Mouse (Mus musculus): ENCODE results near the gene Psg27. TPM values are rescaled to one million over a fixed set of nuclear protein-coding genes. Genes with fewer than 3 reads are reported as not detected.
"Not testable (repeated sequence)": the region's sequence is repeated elsewhere in the genome, so short reads cannot be mapped to it uniquely, and the experiment has no call there.

Psg27 gene
- not detected in 2 replicates for polyA plus RNA-seq (2015; fragmentation: Nextera tagmentation; extraction: Ambion mirVana)

DNA sequence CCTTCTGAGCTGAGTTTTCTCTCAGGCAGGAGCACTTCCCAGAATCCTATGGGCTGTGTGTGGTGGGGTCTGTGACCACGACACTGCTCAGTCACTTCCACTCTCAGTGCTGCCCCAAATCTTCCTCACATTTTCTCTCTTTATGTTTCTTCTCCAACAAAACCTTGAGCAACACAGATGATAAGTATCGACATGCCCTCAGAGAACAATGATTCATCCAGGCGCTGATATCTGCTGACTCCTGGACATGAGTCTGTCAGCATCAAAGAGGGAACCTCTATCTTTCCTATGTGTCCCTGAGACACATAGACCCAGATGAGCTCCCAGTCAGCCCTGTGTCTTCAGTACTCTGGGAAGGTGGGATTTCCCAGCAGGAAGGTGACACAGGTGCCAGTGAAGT lies at the start of gene Psg27:
TSS of gene Psg27 (minus strand) at position 101 of the 400 bp plus-strand sequence.
- Histone ChIP-seq H3K9ac (replicated peaks) (no peak within 1 kb of the TSS), H3K4me3 (no peak within 1 kb of the TSS), H3K27ac (replicated peaks) (no peak within 1 kb of the TSS), H3K27me3 (no peaks in the 10 kb centered on the region), H3K4me2 (replicated peaks) (no peak within 1 kb of the TSS), H3K4me1 (no peaks in the 10 kb centered on the region), H3K36me3 (no peaks in the 10 kb centered on the region), H3K9me3 (no peaks in the 10 kb centered on the region; the same call in 1 of the 2 replicates)
- ATAC-seq (replicated peaks), result no peak
- 84% methylated on average over 3 of the region's 3 CpGs for WGBS

- H3K27me3 ChIP-seq; H3K4me2 ChIP-seq (replicated peaks); H3K4me3 ChIP-seq; H3K9me3 ChIP-seq; H3K4me1 ChIP-seq; ATAC-seq (replicated peaks); H3K27ac ChIP-seq (replicated peaks); H3K36me3 ChIP-seq; H3K9ac ChIP-seq (replicated peaks): not testable (repeated sequence)
- WGBS, result 76% methylated on average over 2 of the region's 2 CpGs
Observed at GRCm38 (mm10) chr7:18616401-18616800, 49.3 kb upstream of the Psg27 start, which contains the start of gene Psg23. Gene Psg23 (minus strand): TSS chr7:18616501.

DNA sequence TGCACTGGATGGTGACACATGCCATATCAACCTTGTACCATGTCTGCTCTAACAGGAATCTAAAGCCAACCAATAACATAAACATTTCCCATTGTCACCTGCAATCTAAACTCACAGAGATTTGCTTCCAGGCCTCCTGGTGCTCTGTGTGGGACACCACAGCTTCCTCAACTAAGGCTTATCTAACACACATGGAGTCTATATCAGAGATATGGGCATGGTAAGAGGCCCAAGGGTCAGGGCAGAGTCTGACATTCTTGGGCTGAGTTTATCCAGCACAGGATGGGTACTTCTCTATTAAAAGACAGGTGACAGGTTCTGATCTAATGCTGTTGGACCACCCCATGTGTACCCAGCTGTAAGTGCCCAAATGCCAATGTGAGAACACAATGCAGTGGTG lies 7.3 kb downstream of the Psg27 start:
- H3K27ac ChIP-seq (replicated peaks), result no peak overlapping the region
- H3K4me2 ChIP-seq (replicated peaks), result no peak overlapping the region
- H3K4me3 ChIP-seq, result no peak overlapping the region
- ATAC-seq (replicated peaks), result no peak
- no peaks in the 10 kb centered on the region for H3K9me3 ChIP-seq
- H3K4me1 ChIP-seq, result no peaks in the 10 kb centered on the region
- no peaks in the 10 kb centered on the region for H3K36me3 ChIP-seq
- H3K27me3 ChIP-seq, result no peaks in the 10 kb centered on the region
- H3K9ac ChIP-seq (replicated peaks), result no peak overlapping the region

- H3K36me3 ChIP-seq, result not testable (repeated sequence)
- WGBS, result 77% methylated on average over 3 of the region's 3 CpGs
Observed at GRCm38 (mm10) chr7:18555751-18556150, 11.4 kb downstream of the Psg27 start.

DNA sequence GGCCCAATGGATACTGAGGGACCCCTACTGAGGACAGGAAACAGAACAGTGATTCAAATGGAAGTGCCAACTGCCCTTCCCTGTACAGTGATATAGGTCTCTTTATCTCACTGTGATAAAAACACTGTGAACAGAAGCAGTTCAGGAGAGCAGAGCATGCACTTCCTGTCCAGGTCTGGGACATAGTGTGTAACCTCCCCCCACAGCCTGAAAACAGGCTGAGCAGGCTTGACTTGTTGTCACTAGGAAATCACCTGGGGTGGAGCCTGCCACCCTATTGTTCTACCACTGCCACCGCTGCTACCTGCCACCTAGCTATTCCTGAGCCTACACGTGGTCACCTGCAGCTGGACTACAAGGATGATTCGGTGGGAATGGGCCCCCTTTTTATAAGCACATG lies 33.7 kb downstream of the Psg27 start:
- H3K4me3 ChIP-seq, result no peak overlapping the region
- 58% methylated on average over 3 of the region's 3 CpGs for WGBS
- no peaks in the 10 kb centered on the region for H3K36me3 ChIP-seq
- no peaks in the 10 kb centered on the region for H3K4me1 ChIP-seq
- H3K27me3 ChIP-seq, result no peaks in the 10 kb centered on the region
- H3K9ac ChIP-seq (replicated peaks), result no peak overlapping the region
- ATAC-seq (replicated peaks), result no peak
- H3K4me2 ChIP-seq (replicated peaks), result no peak overlapping the region
- H3K27ac ChIP-seq (replicated peaks), result no peak overlapping the region
- H3K9me3 ChIP-seq, result no peaks in the 10 kb centered on the region

More at GRCm38 (mm10) chr7:18555751-18556150, 11.4 kb downstream of the Psg27 start:
- H3K4me2 ChIP-seq (replicated peaks); H3K4me1 ChIP-seq; H3K4me3 ChIP-seq; ATAC-seq (replicated peaks); H3K9ac ChIP-seq (replicated peaks); H3K27me3 ChIP-seq; H3K9me3 ChIP-seq; H3K27ac ChIP-seq (replicated peaks): not testable (repeated sequence)

GRCm38 (mm10) chr7:18532169-18532568 lies 34.9 kb downstream of the Psg27 start, which contains the start of gene Psg25:
Gene Psg25 (minus strand): TSS chr7:18532269.
- 94% methylated on average over 1 of the region's 1 CpGs for WGBS
- no peak within 1 kb of the TSS for H3K9ac ChIP-seq (replicated peaks)

DNA sequence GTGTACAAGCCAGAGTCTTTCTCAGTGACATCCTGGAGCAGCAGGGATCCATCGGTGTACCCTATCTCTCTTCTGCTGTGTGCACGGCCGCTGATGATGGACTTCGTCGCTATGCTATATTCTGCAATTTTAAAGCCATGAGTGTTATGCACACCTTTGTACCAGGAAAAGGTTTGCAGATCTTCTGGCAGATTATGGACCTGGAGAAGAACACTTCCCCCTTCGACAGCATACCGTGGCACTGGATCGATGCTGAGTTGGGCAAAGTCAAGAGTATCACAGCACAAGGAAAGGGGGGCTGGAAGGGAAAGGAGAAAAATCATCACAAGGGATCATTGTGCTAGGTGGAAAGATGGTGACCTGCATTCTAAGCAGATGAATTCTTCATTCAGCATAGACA lies 42.4 kb downstream of the Psg27 start:
- H3K27ac ChIP-seq (replicated peaks), result no peak overlapping the region
- no peak overlapping the region for H3K4me2 ChIP-seq (replicated peaks)
- H3K27me3 ChIP-seq, result no peaks in the 10 kb centered on the region
- no peak overlapping the region for H3K9ac ChIP-seq (replicated peaks)
- H3K4me3 ChIP-seq, result no peak overlapping the region
- no peak for ATAC-seq (replicated peaks)
- no peaks in the 10 kb centered on the region for H3K4me1 ChIP-seq
- whole genome bisulfite sequencing, result 97% methylated on average over 8 of the region's 8 CpGs
- H3K9me3 ChIP-seq, result no peaks in the 10 kb centered on the region
- no peaks in the 10 kb centered on the region for H3K36me3 ChIP-seq

More at GRCm38 (mm10) chr7:18532169-18532568, 34.9 kb downstream of the Psg27 start, which contains the start of gene Psg25:
- Histone ChIP-seq H3K27me3 (no peaks in the 10 kb centered on the region), H3K4me2 (replicated peaks) (no peak within 1 kb of the TSS), H3K36me3 (no peaks in the 10 kb centered on the region), H3K27ac (replicated peaks) (no peak within 1 kb of the TSS), H3K4me1 (no peaks in the 10 kb centered on the region), H3K4me3 (no peak within 1 kb of the TSS), H3K9me3 (no peaks in the 10 kb centered on the region)
- ATAC-seq (replicated peaks), result no peak

- not testable (repeated sequence) for H3K27me3 ChIP-seq; H3K9ac ChIP-seq (replicated peaks); H3K4me2 ChIP-seq (replicated peaks); H3K9me3 ChIP-seq; H3K36me3 ChIP-seq; H3K4me3 ChIP-seq; ATAC-seq (replicated peaks); H3K4me1 ChIP-seq; H3K27ac ChIP-seq (replicated peaks)
Observed at GRCm38 (mm10) chr7:18512848-18513247, 54.3 kb downstream of the Psg27 start.

GRCm38 (mm10) chr7:18512417-18512816 lies 54.7 kb downstream of the Psg27 start:
- not testable (repeated sequence) for H3K27ac ChIP-seq (replicated peaks); H3K4me1 ChIP-seq; H3K9me3 ChIP-seq; H3K9ac ChIP-seq (replicated peaks); H3K4me3 ChIP-seq; H3K36me3 ChIP-seq; ATAC-seq (replicated peaks); H3K27me3 ChIP-seq; H3K4me2 ChIP-seq (replicated peaks)
- 72% methylated on average over 2 of the region's 2 CpGs for WGBS

- no peaks in the 10 kb centered on the region for H3K36me3 ChIP-seq
- H3K4me2 ChIP-seq (replicated peaks), result no peak overlapping the region
- H3K9ac ChIP-seq (replicated peaks), result no peak overlapping the region
- H3K9me3 ChIP-seq, result no peaks in the 10 kb centered on the region
- WGBS, result 18% methylated on average over 9 of the region's 9 CpGs
- no peaks in the 10 kb centered on the region for H3K4me1 ChIP-seq
- no peaks in the 10 kb centered on the region for H3K27me3 ChIP-seq
- H3K27ac ChIP-seq (replicated peaks), result no peak overlapping the region
- no peak for ATAC-seq (replicated peaks)
- H3K4me3 ChIP-seq, result no peak overlapping the region
Observed at GRCm38 (mm10) chr7:18511479-18511878, 55.6 kb downstream of the Psg27 start.

Other genes starting within 250 kb of the Psg27 start
- gene Psg18, start 212.3 kb downstream of the Psg27 start, polyA plus RNA-seq (2015; fragmentation: Nextera tagmentation; extraction: Ambion mirVana), result not detected in 2 replicates
- gene Psg28, start 135.3 kb downstream of the Psg27 start, polyA plus RNA-seq (2015; fragmentation: Nextera tagmentation; extraction: Ambion mirVana), result not detected in 2 replicates
- not detected in 2 replicates for gene Psg26, start 83.1 kb downstream of the Psg27 start, polyA plus RNA-seq (2015; fragmentation: Nextera tagmentation; extraction: Ambion mirVana)
- not detected in 2 replicates for gene Psg25, start 35.0 kb downstream of the Psg27 start, polyA plus RNA-seq (2015; fragmentation: Nextera tagmentation; extraction: Ambion mirVana)
- not detected in 2 replicates for gene Psg23, start 49.2 kb upstream of the Psg27 start, polyA plus RNA-seq (2015; fragmentation: Nextera tagmentation; extraction: Ambion mirVana)
- not detected in 2 replicates for gene Psg21, start 89.4 kb upstream of the Psg27 start, polyA plus RNA-seq (2015; fragmentation: Nextera tagmentation; extraction: Ambion mirVana)
- not detected in 2 replicates for gene Psg20, start 118.9 kb upstream of the Psg27 start, polyA plus RNA-seq (2015; fragmentation: Nextera tagmentation; extraction: Ambion mirVana)
- gene Psg22, start 150.8 kb upstream of the Psg27 start, polyA plus RNA-seq (2015; fragmentation: Nextera tagmentation; extraction: Ambion mirVana), result not detected in 2 replicates
- gene Psg19, start 231.2 kb upstream of the Psg27 start, polyA plus RNA-seq (2015; fragmentation: Nextera tagmentation; extraction: Ambion mirVana), result not detected in 2 replicates

Data from forebrain, embryonic 15.5 days (tissue).